8 mouse cellular contexts compared by ENCODE assay signal in the genomic region with DNA sequence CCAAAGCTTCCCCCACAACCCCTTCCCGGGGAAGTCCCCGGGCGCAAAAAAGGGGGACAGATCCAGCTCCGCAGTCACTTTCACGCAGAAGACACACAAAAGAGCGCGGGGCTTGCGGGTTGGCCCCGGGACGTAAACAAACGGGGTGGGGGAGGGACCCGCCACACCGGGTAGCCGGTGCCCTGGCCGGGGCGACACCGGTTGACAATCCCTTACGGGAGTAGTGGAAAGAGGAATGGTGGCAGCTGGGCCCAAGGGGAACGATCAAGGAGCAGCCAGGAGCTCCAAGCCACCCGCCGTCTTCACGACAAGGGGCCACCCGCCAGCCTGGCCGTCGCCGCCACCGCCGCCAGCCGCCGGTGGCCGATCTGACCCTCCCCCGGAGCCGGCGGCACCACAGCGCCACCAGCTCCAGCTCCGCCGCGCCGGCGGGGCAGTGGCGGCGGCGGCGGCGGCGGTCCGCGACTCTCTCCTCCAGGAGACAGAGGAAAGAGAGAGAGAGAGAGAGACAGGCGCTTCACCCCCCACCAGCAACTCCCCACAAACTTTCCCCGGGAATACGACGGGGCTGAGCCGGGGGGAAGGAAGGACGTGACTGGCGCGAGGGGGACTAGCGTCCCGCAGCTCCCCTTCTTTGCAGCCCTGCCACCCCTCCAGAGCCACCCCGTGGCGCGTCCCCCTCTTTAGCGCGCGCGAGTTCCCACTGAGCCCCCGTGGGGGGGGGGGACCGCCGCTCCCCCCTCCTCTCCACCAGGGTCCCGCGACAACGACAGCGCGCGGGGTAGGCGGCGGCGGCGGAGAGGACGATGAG. TPM values are rescaled to one million over a fixed set of nuclear protein-coding genes. Genes with fewer than 3 reads are reported as not detected.
DNase-seq lines count a peak whose midpoint lies in the region; ATAC-seq and TF ChIP-seq lines count a peak whose summit lies in the region.

No protein-coding gene starts in this region.

- DNase-seq in CD4-positive, CD25-positive, alpha-beta regulatory T cell, adult 2 months (ENCODE audit: low read depth, low spot score): peak; percentile 62
- DNase-seq in kidney, postnatal 14 days: peak; percentile 82
- DNase-seq in liver, postnatal 0 days: peak; percentile 72

- peak; percentile 24 for ATAC-seq in forebrain, embryonic 12.5 days (ENCODE audit: low FRiP score)
- ATAC-seq in heart, embryonic 16.5 days (replicated peaks; ENCODE audit: extremely low read depth, insufficient read depth, low FRiP score): peak; percentile 49
- ATAC-seq in liver, postnatal 0 days: peak; percentile 35
- ATAC-seq in neural tube, embryonic 12.5 days (ENCODE audit: low FRiP score, low read depth): peak; percentile 39; the same call in 1 of the 2 replicates
- peak; percentile 42; the same call in 1 of the 2 replicates for ATAC-seq in stomach, embryonic 16.5 days (ENCODE audit: insufficient read depth, low FRiP score)

- 0 out of 2 replicates have a peak, but pooled peaks have one; percentile 18 for TF ChIP-seq CTCF in liver, postnatal 0 days (IDR thresholded peaks at IDR 0.05; ENCODE audit: low read depth)

- H3K27ac ChIP-seq in brown adipose tissue, adult 24 weeks (replicated peaks; ENCODE audit: low read depth, low read length): peak overlapping the region; percentile 79
- H3K27ac ChIP-seq in forebrain, embryonic 12.5 days: peak overlapping the region; percentile 96
- H3K27ac ChIP-seq in heart, embryonic 16.5 days (ENCODE audit: low read length): peak overlapping the region; percentile 96
- peak overlapping the region; percentile 80 for H3K27ac ChIP-seq in liver, postnatal 0 days (ENCODE audit: low read depth)
- peak overlapping the region; percentile 89 for H3K27ac ChIP-seq in neural tube, embryonic 12.5 days
- H3K27ac ChIP-seq in stomach, embryonic 16.5 days (ENCODE audit: low read length): peak overlapping the region; percentile 86

- no peaks in the 10 kb centered on the region for H3K36me3 ChIP-seq in forebrain, embryonic 12.5 days (replicated peaks)
- no peaks in the 10 kb centered on the region for H3K36me3 ChIP-seq in heart, embryonic 16.5 days (ENCODE audit: control insufficient read depth, insufficient read depth)
- no peaks in the 10 kb centered on the region for H3K36me3 ChIP-seq in liver, postnatal 0 days (replicated peaks; ENCODE audit: insufficient read depth, low read length)
- H3K36me3 ChIP-seq in neural tube, embryonic 12.5 days: no peaks in the 10 kb centered on the region
- no peaks in the 10 kb centered on the region for H3K36me3 ChIP-seq in stomach, embryonic 16.5 days (ENCODE audit: control insufficient read depth, insufficient read depth, low read length)

- peak overlapping the region; percentile 96 for H3K4me2 ChIP-seq in forebrain, embryonic 12.5 days
- peak overlapping the region; percentile 95 for H3K4me2 ChIP-seq in heart, embryonic 16.5 days (ENCODE audit: low read depth, low read length)
- H3K4me2 ChIP-seq in liver, postnatal 0 days (ENCODE audit: low read depth, low read length): peak overlapping the region; percentile 100
- peak overlapping the region; percentile 99 for H3K4me2 ChIP-seq in neural tube, embryonic 12.5 days (replicated peaks)
- peak overlapping the region; percentile 100 for H3K4me2 ChIP-seq in stomach, embryonic 16.5 days (ENCODE audit: low read depth, low read length)

- 0% methylated on average over 50 of the region's 79 CpGs for WGBS in forebrain, embryonic 12.5 days
- under 1% methylated on average over 75 of the region's 79 CpGs for WGBS in heart, embryonic 16.5 days
- under 1% methylated on average over 38 of the region's 79 CpGs for WGBS in liver, postnatal 0 days (ENCODE audit: insufficient replicate concordance)
- under 1% methylated on average over 77 of the region's 79 CpGs for WGBS in neural tube, embryonic 12.5 days
- under 1% methylated on average over 61 of the region's 79 CpGs for WGBS in stomach, embryonic 16.5 days

- peak overlapping the region; percentile 96 for H3K9ac ChIP-seq in forebrain, embryonic 12.5 days
- peak overlapping the region; percentile 96 for H3K9ac ChIP-seq in heart, embryonic 16.5 days (ENCODE audit: low read length)
- H3K9ac ChIP-seq in liver, postnatal 0 days (replicated peaks): peak overlapping the region; percentile 84
- peak overlapping the region; percentile 90 for H3K9ac ChIP-seq in neural tube, embryonic 12.5 days
- peak overlapping the region; percentile 97 for H3K9ac ChIP-seq in stomach, embryonic 16.5 days (ENCODE audit: low read length)

- H3K27me3 ChIP-seq in forebrain, embryonic 12.5 days: peaks cover 24% of the 10 kb centered on the region
- peaks cover 2% of the 10 kb centered on the region; the same call in 1 of the 2 replicates for H3K27me3 ChIP-seq in heart, embryonic 16.5 days (ENCODE audit: control insufficient read depth, insufficient read depth, low read length)
- peaks cover 24% of the 10 kb centered on the region for H3K27me3 ChIP-seq in liver, postnatal 0 days (ENCODE audit: insufficient read depth, low read length)
- peaks cover 9% of the 10 kb centered on the region; the same call in 1 of the 2 replicates for H3K27me3 ChIP-seq in neural tube, embryonic 12.5 days (replicated peaks)
- H3K27me3 ChIP-seq in stomach, embryonic 16.5 days (ENCODE audit: control insufficient read depth, insufficient read depth, low read length): no peaks in the 10 kb centered on the region

- peak overlapping the region; percentile 97 for H3K4me3 ChIP-seq in brown adipose tissue, adult 24 weeks (ENCODE audit: insufficient read depth, low read depth, low read length)
- peak overlapping the region; percentile 95 for H3K4me3 ChIP-seq in forebrain, embryonic 12.5 days (replicated peaks)
- H3K4me3 ChIP-seq in heart, embryonic 16.5 days (ENCODE audit: low read length): peak overlapping the region; percentile 77
- peak overlapping the region; percentile 99 for H3K4me3 ChIP-seq in liver, postnatal 0 days (ENCODE audit: low read depth, low read length)
- H3K4me3 ChIP-seq in neural tube, embryonic 12.5 days: peak overlapping the region; percentile 95
- peak overlapping the region; percentile 96 for H3K4me3 ChIP-seq in stomach, embryonic 16.5 days (replicated peaks; ENCODE audit: low read length)

- H3K4me1 ChIP-seq in brown adipose tissue, adult 24 weeks (ENCODE audit: control insufficient read depth, insufficient read depth, insufficient read length, low read length): peaks cover 2% of the 10 kb centered on the region
- H3K4me1 ChIP-seq in forebrain, embryonic 12.5 days: peaks cover 37% of the 10 kb centered on the region
- peaks cover 16% of the 10 kb centered on the region for H3K4me1 ChIP-seq in heart, embryonic 16.5 days (ENCODE audit: control insufficient read depth, insufficient read depth, low read length)
- H3K4me1 ChIP-seq in liver, postnatal 0 days (ENCODE audit: insufficient read depth): peaks cover 9% of the 10 kb centered on the region
- H3K4me1 ChIP-seq in neural tube, embryonic 12.5 days: peaks cover 28% of the 10 kb centered on the region
- H3K4me1 ChIP-seq in stomach, embryonic 16.5 days (ENCODE audit: control insufficient read depth, insufficient read depth, low read length): peaks cover 24% of the 10 kb centered on the region

- no peaks in the 10 kb centered on the region for H3K9me3 ChIP-seq in forebrain, embryonic 12.5 days
- H3K9me3 ChIP-seq in heart, embryonic 16.5 days (replicated peaks; ENCODE audit: control insufficient read depth, low read length): no peaks in the 10 kb centered on the region
- no peaks in the 10 kb centered on the region for H3K9me3 ChIP-seq in liver, postnatal 0 days (ENCODE audit: low read length)
- no peaks in the 10 kb centered on the region for H3K9me3 ChIP-seq in neural tube, embryonic 12.5 days
- H3K9me3 ChIP-seq in stomach, embryonic 16.5 days (replicated peaks; ENCODE audit: control insufficient read depth, low read length): no peaks in the 10 kb centered on the region

- TF ChIP-seq EP300 in liver, postnatal 0 days (IDR thresholded peaks at IDR 0.05; ENCODE audit: low read depth): no peak

RNA-seq across cellular contexts. Expression of gene Cux1, which starts 1.1 kb away (rescaled TPM):
- 31.0 and 45.7 TPM in 2 replicates for polyA plus RNA-seq in brown adipose tissue, adult 24 weeks (2012; ENCODE audit: insufficient read depth, insufficient read length, missing spikeins)
- polyA plus RNA-seq in forebrain, embryonic 12.5 days (2016; fragmentation: Nextera tagmentation; extraction: Ambion mirVana): 157 and 165 TPM in 2 replicates
- 87.6 and 89.0 TPM in 2 replicates for polyA plus RNA-seq in heart, embryonic 16.5 days (2015; fragmentation: Nextera tagmentation; extraction: Ambion mirVana)
- 9.2 and 10.7 TPM in 2 replicates for polyA plus RNA-seq in liver, postnatal 0 days (2015; fragmentation: Nextera tagmentation; extraction: Ambion mirVana)
- 117 and 118 TPM in 2 replicates for polyA plus RNA-seq in neural tube, embryonic 12.5 days (2016; fragmentation: Nextera tagmentation; extraction: Ambion mirVana)
- 76.1 and 77.7 TPM in 2 replicates for polyA plus RNA-seq in stomach, embryonic 16.5 days (2015; fragmentation: Nextera tagmentation; extraction: Ambion mirVana)

Comparison
In these comparisons a context has a peak if more than half of its experiments do, and no peak if none do; other contexts are left out.
1. Peak in every context shown above with its lines: DNase-seq, ATAC-seq, H3K4me3 ChIP-seq and H3K27ac ChIP-seq.